Mouse (Mus musculus): ENCODE data around the gene Zfp119b. TPM values are rescaled to one million over a fixed set of nuclear protein-coding genes. Genes with fewer than 3 reads are reported as not detected.

Zfp119b gene
- total and polyA plus RNA-seq, 2 experiments from 2014 or later, result 2.9 to 5.6 TPM

DNA sequence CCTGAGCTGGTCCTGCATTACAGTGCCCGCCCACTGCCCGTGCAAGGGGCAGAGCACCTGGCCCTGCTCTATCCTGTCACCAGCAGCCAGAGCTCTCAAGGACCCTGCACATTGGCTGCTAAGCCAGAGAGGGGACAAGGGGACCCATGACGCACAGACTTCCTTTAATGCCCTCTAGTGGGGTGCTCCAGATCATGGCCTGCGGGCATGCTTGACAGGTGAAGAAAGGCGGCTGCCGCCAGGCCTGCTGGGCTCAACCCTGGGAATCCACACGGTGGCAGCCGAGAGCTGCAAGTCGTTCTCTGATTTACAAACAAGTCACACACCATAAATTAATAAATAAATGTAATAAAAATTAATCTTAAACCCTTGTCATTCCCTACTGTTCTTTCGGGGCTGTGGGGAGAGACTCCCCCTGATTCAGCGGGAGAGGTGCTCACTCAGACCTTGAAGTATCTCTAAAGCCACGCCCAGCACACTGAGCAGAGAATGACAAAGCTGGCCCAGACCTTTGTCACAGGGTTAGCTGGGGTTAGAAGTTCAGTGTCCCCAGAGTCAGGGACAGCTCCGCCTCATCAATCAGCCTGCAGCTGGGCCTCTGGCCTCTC, 27.1 kb upstream of the Zfp119b start:
- H3K4me2 ChIP-seq (ENCODE audit: low read depth, low read length), result no peak overlapping the region
- ATAC-seq (ENCODE audit: insufficient read depth, low read depth) (peak; percentile 76), DNase-seq (ENCODE audit: low spot score) (peak; percentile 74)
- H3K36me3 ChIP-seq (replicated peaks; ENCODE audit: control insufficient read depth, insufficient read depth, low read length), result no peaks in the 10 kb centered on the region
- 16% methylated on average over 13 of the region's 13 CpGs for WGBS
- H3K9me3 ChIP-seq (replicated peaks; ENCODE audit: control insufficient read depth, low read length), result no peaks in the 10 kb centered on the region
- TF ChIP-seq CTCF (IDR thresholded peaks at IDR 0.05; ENCODE audit: low read depth), result peak; percentile 82
- TF ChIP-seq EP300 (IDR thresholded peaks at IDR 0.05; ENCODE audit: low read depth), result no peak
- H3K9ac ChIP-seq (replicated peaks; ENCODE audit: low read depth, low read length), result no peak overlapping the region
- no peaks in the 10 kb centered on the region for H3K4me1 ChIP-seq (ENCODE audit: control insufficient read depth, insufficient read depth)
- no peak overlapping the region for H3K27ac ChIP-seq (ENCODE audit: low read depth)
- peaks cover 5% of the 10 kb centered on the region; the same call in 1 of the 2 replicates for H3K27me3 ChIP-seq (ENCODE audit: control insufficient read depth, insufficient read depth, low read length)
- H3K4me3 ChIP-seq (ENCODE audit: low read depth, low read length), result no peak overlapping the region

DNA sequence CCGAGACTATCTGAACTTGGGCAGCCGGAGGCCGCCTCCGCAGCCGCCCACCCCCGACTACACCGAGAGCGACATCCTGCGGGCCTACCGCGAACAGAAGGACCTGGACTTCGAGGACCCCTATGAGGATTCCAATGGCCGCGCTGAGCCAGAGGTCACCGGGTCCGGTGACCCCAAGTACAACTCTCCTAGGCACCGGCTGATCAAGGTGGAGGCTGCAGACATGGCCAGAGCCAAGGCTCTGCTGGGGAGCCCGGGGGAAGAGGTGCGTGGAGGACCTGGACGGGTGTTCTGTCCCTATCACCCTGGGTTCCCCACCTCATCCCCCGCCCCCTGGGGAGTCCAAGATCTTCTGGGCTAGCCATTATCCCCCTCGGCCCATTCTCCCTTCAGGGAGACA, 22.2 kb upstream of the Zfp119b start:
- H3K27me3 ChIP-seq (ENCODE audit: control insufficient read depth, insufficient read depth, low read length), result peaks cover 15% of the 10 kb centered on the region
- H3K27ac ChIP-seq (ENCODE audit: low read depth), result no peak overlapping the region
- WGBS, result 37% methylated on average over 22 of the region's 22 CpGs
- 0 out of 2 replicates have a peak overlapping the region, but pooled peaks have one; percentile 18 for H3K9ac ChIP-seq (replicated peaks; ENCODE audit: low read depth, low read length)
- peaks cover 11% of the 10 kb centered on the region; the same call in 1 of the 2 replicates for H3K4me1 ChIP-seq (ENCODE audit: control insufficient read depth, insufficient read depth)
- no peak overlapping the region for H3K4me2 ChIP-seq (ENCODE audit: low read depth, low read length)
- no peaks in the 10 kb centered on the region for H3K9me3 ChIP-seq (replicated peaks; ENCODE audit: control insufficient read depth, low read length)
- no peak for DNase-seq (ENCODE audit: low spot score)
- H3K4me3 ChIP-seq (ENCODE audit: low read depth, low read length), result no peak overlapping the region
- ATAC-seq (ENCODE audit: insufficient read depth, low read depth), result no peak
- TF ChIP-seq EP300 (IDR thresholded peaks at IDR 0.05; ENCODE audit: low read depth), result no peak
- TF ChIP-seq CTCF (IDR thresholded peaks at IDR 0.05; ENCODE audit: low read depth), result no peak
- peaks cover 14% of the 10 kb centered on the region for H3K36me3 ChIP-seq (replicated peaks; ENCODE audit: control insufficient read depth, insufficient read depth, low read length)

DNA sequence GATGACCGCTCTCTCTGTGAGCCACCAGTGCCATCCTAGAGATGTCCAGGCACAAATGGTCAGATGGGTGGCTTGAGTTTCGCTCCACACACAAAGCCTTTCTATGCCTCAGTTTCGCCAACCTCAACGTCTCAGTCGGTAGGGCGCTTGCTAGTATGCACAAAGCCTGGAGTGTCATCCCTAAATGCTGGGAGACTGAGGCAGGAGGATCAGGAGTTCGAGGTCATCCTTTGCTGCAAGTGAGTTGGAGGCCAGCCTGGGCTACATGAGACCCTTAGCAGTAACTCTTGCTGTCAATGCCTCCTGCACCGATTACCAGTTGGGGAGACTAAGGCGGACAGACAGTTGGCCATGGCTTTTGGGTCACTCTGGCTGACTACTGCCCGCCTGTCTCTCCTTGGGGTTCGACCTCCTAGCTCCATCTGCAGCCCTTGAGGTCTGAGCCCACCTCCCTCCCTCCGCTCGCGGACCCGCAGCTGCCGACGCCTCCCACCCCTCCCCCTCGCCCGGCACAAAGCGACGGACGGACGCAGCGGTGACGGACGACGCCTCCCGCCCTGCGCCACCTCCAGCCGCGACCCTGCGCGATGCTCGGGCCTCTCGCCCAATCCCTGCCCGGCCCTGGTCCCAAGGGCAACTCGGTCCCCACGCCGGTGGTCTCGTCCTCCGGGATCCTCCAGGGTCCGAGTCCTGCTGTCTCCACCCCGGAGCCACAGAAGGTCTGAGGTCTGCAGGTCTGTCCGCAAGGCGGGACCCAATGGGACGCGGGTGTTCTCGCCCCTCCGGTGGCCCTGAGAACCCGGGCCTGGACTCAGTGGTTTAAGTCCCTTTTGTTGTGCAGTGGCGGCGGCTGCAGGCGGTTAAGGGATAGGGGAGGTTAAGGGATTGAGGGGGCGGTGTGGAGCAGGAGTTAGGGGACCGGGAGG, 20.9 kb upstream of the Zfp119b start, which contains the start of gene Shd:
TSS of gene Shd (plus strand) at position 502 of the 926 bp plus-strand sequence.
- peak within 1 kb of the TSS; percentile 49 for H3K9ac ChIP-seq (replicated peaks; ENCODE audit: low read depth, low read length)
- no peak within 1 kb of the TSS for H3K27ac ChIP-seq (ENCODE audit: low read depth)
- H3K9me3 ChIP-seq (replicated peaks; ENCODE audit: control insufficient read depth, low read length), result no peaks in the 10 kb centered on the region
- H3K27me3 ChIP-seq (ENCODE audit: control insufficient read depth, insufficient read depth, low read length), result peaks cover 15% of the 10 kb centered on the region
- DNase-seq (ENCODE audit: low spot score) (no peak), ATAC-seq (ENCODE audit: insufficient read depth, low read depth) (peak; percentile 49)
- H3K4me2 ChIP-seq (ENCODE audit: low read depth, low read length), result peak within 1 kb of the TSS; percentile 95
- H3K36me3 ChIP-seq (replicated peaks; ENCODE audit: control insufficient read depth, insufficient read depth, low read length), result peaks cover 25% of the 10 kb centered on the region
- peak within 1 kb of the TSS; percentile 48 for H3K4me3 ChIP-seq (ENCODE audit: low read depth, low read length)
- no peak for TF ChIP-seq CTCF (IDR thresholded peaks at IDR 0.05; ENCODE audit: low read depth)
- TF ChIP-seq EP300 (IDR thresholded peaks at IDR 0.05; ENCODE audit: low read depth), result no peak
- H3K4me1 ChIP-seq (ENCODE audit: control insufficient read depth, insufficient read depth), result peaks cover 11% of the 10 kb centered on the region; the same call in 1 of the 2 replicates
- WGBS, result 9% methylated on average over 48 of the region's 55 CpGs

DNA sequence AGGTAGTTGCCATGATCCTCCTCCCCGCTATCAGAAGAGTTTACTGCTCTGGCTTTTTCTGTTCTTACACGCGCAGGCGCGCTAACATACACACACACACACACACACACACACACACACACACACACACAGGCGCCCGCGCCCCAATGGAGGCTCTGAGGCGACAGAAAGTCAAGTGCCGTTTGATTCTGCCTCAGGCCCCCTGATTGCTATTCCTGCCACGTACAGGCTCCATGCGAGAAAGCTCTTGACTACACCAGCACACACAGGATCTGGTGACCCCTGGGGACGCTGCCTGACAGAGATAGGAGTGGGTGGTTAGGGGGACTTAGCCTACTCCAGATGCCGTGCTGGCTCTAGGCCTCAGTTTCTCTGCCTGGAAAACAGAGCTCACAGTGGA, 20.3 kb upstream of the Zfp119b start:
- H3K4me2 ChIP-seq (ENCODE audit: low read depth, low read length), result no peak overlapping the region
- 33% methylated on average over 14 of the region's 14 CpGs for WGBS
- H3K4me3 ChIP-seq (ENCODE audit: low read depth, low read length), result no peak overlapping the region
- peaks cover 11% of the 10 kb centered on the region; the same call in 1 of the 2 replicates for H3K4me1 ChIP-seq (ENCODE audit: control insufficient read depth, insufficient read depth)
- no peak for ATAC-seq (ENCODE audit: insufficient read depth, low read depth)
- TF ChIP-seq CTCF (IDR thresholded peaks at IDR 0.05; ENCODE audit: low read depth) (no peak), EP300 (IDR thresholded peaks at IDR 0.05; ENCODE audit: low read depth) (no peak)
- H3K27ac ChIP-seq (ENCODE audit: low read depth), result no peak overlapping the region
- H3K9ac ChIP-seq (replicated peaks; ENCODE audit: low read depth, low read length), result no peak overlapping the region
- no peaks in the 10 kb centered on the region for H3K9me3 ChIP-seq (replicated peaks; ENCODE audit: control insufficient read depth, low read length)
- peaks cover 15% of the 10 kb centered on the region for H3K27me3 ChIP-seq (ENCODE audit: control insufficient read depth, insufficient read depth, low read length)
- no peak for DNase-seq (ENCODE audit: low spot score)
- H3K36me3 ChIP-seq (replicated peaks; ENCODE audit: control insufficient read depth, insufficient read depth, low read length), result peaks cover 32% of the 10 kb centered on the region

DNA sequence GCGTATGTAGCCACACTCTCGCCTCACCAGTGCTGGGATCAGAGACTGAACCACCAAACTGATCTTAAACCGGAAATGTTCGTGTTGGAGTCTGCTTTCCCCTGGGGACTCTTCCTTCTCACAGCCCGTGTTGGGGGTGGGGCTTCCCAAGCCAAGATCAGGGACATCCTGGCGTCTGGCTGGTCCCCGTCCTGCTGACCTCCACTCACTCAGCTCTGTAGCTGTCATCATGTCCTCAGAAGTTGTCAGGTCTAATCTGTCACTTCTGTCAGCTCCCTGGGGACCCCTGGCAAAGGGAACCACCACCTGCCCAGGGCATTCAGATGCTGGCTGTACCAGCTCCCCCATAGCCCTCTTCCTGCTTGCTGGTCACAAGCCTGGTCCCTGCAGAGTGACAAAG, 18.9 kb upstream of the Zfp119b start:
- no peak for DNase-seq (ENCODE audit: low spot score)
- TF ChIP-seq EP300 (IDR thresholded peaks at IDR 0.05; ENCODE audit: low read depth), result no peak
- TF ChIP-seq CTCF (IDR thresholded peaks at IDR 0.05; ENCODE audit: low read depth), result no peak
- peaks cover 42% of the 10 kb centered on the region for H3K36me3 ChIP-seq (replicated peaks; ENCODE audit: control insufficient read depth, insufficient read depth, low read length)
- H3K27ac ChIP-seq (ENCODE audit: low read depth), result no peak overlapping the region
- peaks cover 15% of the 10 kb centered on the region for H3K27me3 ChIP-seq (ENCODE audit: control insufficient read depth, insufficient read depth, low read length)
- peaks cover 11% of the 10 kb centered on the region; the same call in 1 of the 2 replicates for H3K4me1 ChIP-seq (ENCODE audit: control insufficient read depth, insufficient read depth)
- no peaks in the 10 kb centered on the region for H3K9me3 ChIP-seq (replicated peaks; ENCODE audit: control insufficient read depth, low read length)
- H3K9ac ChIP-seq (replicated peaks; ENCODE audit: low read depth, low read length), result no peak overlapping the region; the same call in 1 of the 2 replicates
- ATAC-seq (ENCODE audit: insufficient read depth, low read depth), result peak; percentile 24; the same call in 1 of the 2 replicates
- no peak overlapping the region for H3K4me3 ChIP-seq (ENCODE audit: low read depth, low read length)
- 33% methylated on average over 7 of the region's 7 CpGs for WGBS
- H3K4me2 ChIP-seq (ENCODE audit: low read depth, low read length), result no peak overlapping the region

Data from heart, postnatal 0 days (tissue).